Mouse (Mus musculus) v-Abl transformed pro-B cells (cell line): ENCODE measurements around the gene Armh3.

Experiments used
- in situ Hi-C, 2 experiments: fragments of 400-800 bp; cut with MboI; formaldehyde crosslinking; loops; one replicate each; pipeline ENCODE4 v1.15.1; 2025; ENCODE audit not compliant: unreplicated experiment in 2 of 2

The Armh3 gene

GRCm38 (mm10) chr19:45997785-45998693, at the start of gene Armh3:
Gene Armh3, minus strand, starts transcription at chr19:45998488.
- in situ Hi-C loops: no loop called here

DNA sequence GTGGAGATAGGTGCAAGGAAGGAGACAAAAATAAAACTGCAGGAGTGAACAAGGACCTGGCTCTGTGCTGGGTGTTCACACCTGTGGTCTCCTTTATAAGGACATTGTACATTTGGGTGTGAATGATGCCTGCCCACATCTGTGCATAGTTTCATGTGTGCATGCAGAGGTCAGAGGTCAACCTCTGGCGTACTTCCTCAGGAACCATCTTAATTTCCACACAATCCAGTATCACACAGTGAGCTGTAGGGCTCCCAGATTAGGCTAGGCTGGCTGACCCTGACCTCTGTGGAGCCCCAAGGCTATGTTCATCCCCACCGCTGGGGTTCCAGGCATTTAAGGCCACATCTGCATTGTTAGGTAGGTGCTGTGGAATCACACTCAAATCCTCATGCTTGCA, 49.1 kb upstream of the Armh3 start:
- in situ Hi-C loops: no loop called here

DNA sequence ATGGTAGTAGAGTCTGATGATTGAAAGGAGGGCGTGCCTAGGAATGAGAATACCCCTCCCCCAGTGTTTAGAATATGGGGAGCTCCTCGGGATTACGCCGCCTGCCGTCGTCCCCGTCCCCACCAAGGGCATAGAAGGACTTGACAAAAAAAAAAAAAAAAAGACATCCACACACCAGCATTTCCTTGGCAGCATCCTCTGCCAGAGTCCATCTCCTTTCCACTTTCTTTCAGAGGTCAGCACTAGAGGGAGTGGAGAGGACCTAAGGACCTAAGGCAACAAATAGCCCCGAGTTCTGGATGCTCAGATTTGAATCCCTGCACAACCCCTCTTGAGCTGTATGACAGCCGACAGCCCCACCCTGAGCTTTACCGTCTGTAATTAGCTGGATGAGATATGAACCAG, 48.3 kb upstream of the Armh3 start:
- in situ Hi-C loops: no loop called here

DNA sequence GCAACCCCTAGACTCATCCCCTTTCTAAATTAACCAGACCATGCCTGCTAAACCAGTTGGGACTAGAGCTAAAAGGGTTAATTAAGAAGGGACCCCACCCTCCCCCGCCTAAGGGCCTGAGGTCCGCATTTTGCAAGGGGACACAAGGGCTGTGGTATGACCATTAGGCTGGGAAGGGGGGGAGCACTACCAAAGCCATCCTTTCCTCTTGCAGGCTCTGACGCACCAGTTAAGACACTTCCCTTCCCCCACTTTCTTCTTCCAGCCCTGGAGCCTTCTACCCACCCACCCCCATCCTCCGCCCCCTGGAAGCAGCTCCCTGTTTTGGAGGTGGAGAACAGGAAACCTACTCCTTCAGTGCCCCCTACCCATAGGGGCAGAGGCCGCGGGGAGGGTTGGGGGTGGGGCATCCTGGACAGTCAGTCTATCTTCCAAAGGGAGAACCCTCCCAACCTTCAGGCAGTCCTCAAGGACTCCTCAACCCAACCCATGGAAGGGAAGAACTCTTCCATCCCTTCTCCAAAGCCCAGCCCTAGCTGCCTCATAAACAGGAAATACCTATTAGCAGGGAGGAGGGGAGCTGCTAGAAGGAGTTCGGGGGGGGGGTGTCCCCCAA, 47.5 kb upstream of the Armh3 start:
- in situ Hi-C loops: no loop called here

DNA sequence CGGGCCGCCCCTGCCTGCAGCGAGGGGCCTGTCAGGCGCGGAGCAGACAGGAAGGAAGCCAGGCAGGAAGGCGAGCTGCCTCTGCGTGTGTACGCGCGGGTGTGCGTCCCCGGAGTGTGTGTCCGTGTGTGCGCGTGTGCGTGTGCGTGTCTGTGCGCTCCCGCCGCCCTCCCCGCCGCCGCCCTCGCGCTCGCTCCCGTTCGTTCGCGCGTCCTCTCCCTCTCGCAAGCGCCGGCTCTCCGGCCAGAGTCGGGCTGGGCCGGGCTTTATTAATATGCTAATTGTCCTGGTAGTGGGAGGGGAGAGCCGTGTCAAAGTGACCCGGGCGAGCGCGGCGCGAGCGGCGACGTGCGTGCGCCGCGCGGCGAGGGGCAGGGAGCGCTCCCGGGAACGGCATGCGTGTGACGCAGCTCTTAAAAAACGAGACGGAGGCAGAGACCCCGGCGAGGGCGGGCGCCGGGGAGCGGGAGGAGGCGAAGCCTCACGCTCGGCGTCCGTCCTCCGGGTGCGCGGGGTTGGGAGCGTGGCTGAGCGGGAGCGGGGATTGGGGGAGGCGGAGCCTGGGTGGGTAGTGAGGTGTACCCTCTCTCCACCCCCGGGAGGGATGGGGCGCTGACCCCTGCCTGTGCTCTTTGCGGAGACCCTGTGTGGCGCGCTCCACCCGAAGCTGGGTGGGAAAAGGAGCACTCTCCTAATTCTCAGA, 46.9 kb upstream of the Armh3 start, which contains the start of gene Ldb1:
Ldb1 (minus strand) TSS at position 222 of the 703 bp plus-strand sequence.
- in situ Hi-C loops: no loop called here

GRCm38 (mm10) chr19:46044271-46044992, 46.1 kb upstream of the Armh3 start, which contains the start of gene Pprc1:
Gene Pprc1, plus strand, starts transcription at chr19:46044886.
- in situ Hi-C loops: no loop called here

- in situ Hi-C loops: no loop called here
Observed at GRCm38 (mm10) chr19:46043380-46043779, 45.1 kb upstream of the Armh3 start.

- in situ Hi-C loops: no loop called here
Observed at GRCm38 (mm10) chr19:46042476-46043011, 44.3 kb upstream of the Armh3 start.

DNA sequence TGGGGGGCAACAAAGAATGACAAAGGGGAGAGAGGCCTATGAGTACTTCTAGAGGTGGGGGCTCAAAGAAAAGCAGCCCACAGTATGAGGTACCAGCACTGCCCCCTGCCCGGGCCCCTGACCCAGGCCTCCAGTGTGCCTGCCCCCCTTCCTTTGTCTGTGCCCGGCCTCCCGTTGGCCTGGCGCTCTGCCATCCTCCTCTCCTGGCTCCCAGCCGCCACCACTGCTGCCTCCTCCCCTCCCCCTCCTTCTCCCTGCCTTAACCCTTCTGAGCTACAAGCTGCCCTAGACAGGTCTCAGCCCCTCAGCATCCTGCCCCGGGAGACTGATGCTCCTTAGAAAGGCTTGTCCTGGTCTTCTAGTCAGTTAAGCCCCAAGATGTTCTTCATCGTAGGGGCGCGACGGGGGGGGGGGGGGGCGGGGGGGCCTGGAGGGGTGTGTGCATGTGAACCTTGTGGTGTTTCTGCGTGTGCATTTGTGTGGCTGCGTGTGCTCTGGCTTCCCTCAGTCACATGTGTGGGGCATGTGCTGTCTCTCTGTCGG, 43.7 kb upstream of the Armh3 start:
- in situ Hi-C loops: no loop called here

- in situ Hi-C loops: no loop called here
Observed at GRCm38 (mm10) chr19:46041299-46041932, 43.1 kb upstream of the Armh3 start.

DNA sequence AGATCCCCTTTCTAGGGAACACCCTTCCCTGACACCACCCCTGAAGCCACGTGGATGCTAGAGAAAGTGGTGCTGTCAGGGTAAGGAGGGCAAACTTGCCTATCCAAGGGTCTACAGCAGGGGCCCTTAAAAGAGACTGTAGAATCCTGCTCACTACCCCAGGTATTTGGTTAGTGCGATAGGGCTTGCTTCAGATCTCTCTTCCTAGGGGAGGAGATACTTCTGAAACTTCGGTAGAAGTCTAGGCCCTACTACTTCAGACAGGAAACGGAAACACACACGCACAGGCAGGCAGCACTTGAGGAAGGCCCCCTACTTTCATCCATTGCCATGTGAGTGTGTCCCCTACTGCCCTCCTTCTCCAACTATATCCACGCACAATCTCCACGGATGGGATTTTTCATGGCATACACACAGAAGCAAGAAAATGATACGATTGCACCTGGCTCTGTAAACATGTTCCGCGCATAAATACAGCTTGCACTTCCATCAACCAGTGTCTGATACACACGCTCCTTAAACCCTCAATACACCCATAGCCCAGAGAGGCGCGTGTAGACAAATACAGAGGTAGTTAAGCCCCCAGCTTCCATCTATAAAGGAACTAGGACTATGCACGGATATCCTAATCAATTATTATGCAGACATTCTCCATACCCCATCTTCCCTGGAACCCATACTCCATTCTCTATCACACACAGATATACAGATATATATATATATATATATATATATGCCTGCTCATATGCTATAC, 42.0 kb upstream of the Armh3 start:
- in situ Hi-C loops: no loop called here

GRCm38 (mm10) chr19:46039478-46039877, 41.2 kb upstream of the Armh3 start:
- in situ Hi-C loops: no loop called here

DNA sequence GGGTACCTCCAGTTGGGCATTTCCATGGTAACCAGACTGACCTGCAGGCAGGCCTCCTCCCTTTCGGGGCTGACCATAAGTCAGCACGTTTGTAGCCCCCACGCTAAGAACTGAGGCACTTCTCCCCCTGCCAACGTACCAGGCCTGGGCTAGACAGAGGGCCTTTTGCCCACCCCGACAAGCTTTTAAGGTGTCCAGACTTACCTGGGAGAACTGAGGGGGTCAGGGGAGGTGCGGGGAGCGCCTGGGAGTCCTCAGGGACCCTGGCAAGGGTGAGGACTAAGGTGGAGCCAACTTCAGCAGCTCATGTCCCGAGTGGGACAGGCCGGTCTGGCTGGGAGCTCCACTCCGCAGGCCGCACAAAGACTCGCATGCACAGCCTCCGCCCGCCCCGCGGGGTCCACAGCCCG, 40.6 kb upstream of the Armh3 start:
- in situ Hi-C loops: no loop called here

DNA sequence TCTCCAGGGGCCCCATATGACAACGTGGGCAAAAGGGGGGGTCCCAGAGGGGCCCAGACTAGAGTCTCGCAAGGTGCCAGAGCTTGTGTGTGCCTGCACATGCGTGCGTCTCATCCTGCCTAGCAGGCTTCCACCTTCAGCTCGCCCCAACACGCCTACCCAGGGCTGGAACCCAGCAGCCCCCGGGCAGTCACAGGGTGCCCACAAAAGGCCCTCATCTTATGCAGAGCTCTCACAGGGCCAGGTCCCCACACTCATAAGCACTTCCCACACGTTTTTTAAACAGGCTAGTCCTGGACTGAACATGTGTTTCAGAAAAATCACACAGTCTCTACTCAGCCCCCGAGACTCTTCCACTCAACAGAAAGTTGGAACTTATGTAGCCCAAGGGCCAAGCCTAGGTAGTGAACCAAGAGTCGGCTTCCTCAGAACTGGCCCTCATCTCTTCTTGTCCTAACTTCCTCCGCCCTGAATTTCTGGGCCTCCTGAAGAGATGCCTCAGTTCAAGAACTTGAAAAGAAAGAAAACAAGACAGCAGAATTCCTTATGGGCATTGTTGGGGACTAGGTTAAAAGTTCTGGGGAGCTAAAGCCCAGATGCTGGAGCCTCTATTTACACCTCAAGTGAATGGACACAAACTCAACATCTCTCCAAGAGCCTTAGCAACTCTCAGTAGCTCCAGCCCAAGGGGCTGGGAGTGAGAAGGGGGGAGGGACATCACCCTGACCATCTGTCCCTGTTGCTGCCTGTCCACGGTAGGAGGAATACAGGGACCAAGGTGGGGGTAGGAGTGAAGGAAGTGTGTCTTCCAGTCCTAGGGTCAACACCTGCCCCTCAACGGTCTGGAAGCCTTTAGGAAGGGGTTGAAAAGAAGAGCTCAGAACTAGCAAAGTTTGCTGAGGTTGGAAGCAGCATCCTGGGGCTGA, 39.9 kb upstream of the Armh3 start:
- in situ Hi-C loops: no loop called here

- in situ Hi-C loops: no loop called here
Observed at GRCm38 (mm10) chr19:46037243-46037924, 39.1 kb upstream of the Armh3 start.

- in situ Hi-C loops: no loop called here
Observed at GRCm38 (mm10) chr19:46036477-46037242, 38.4 kb upstream of the Armh3 start.

- in situ Hi-C loops: no loop called here
Observed at GRCm38 (mm10) chr19:46035971-46036370, 37.7 kb upstream of the Armh3 start.
